Mouse (Mus musculus) thymus, adult 18-20 months (tissue): ENCODE data around the gene Foxred1.

Source experiments
- DNase-seq, 2 experiments: peaks; one replicate each; pipeline ENCODE4 v3.0.0; 2022; ENCODE audit warnings: mixed read lengths in 2 of 2

Gene Foxred1

DNA sequence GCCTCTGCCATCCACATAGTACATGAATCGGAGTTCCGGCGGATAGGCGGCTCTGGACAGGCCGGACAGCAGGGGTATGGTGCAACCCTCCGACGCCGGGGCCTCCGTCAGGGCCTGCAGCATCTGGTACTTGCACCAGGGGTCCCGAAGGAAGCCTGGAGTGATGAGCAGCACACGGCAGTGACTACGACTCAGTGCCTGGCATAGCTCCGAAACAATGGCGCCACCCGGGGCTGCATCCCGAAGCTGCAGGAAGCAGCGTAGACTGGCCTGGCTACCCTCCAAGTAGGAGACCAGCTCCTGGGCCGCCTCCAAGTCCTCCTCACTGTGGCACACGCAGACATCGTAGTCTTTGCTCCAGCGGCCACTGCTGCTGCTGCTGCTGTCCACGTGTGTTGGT is 22.2 kb downstream of the Foxred1 start:
- no peak for DNase-seq

DNA sequence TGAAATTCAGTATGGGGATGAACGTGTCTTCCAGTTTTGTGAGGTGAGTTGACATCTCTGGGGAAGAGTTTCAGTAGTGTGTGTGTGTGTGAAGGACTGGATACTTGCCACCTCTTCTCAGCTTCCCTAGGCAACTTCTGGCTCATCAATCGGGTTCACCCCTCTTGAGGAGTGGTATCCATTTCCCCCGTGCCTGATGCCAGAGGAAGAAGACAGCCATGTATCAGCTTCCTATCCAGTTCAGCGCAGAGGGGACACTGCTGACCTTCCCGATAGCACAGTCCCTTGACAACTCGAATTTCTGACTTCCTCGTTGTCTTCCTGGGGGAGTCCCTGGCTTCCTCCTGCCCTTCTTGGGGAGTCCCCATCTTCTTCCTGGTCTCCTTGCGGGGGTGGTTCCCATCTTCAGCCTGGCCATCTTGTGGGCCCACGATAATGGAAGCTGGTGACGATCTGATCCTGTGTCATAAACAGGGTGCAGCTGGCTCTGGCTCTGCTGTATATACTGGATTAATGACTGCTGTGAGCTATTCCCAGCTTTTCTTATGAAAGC is 23.4 kb downstream of the Foxred1 start:
- DNase-seq, result no peak

DNA sequence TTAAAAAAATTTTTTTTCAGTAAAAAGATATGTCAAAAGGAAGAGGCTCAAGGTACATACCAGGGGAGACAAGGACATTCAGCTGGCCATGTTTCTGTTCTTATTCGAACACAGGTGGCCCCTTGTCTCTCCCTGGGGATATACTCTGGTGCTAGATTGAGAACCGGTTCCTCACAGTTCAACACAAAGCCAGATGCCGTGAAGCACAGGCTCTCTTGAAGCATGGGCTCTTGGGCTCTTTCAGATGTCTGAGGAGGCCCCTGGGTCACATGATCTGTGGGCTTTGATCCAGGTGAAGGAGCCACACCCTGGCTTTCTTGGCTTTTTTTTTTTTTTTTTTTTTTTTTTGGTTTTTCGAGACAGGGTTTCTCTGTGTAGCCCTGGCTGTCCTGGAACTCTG is 24.4 kb downstream of the Foxred1 start:
- DNase-seq, result no peak

DNA sequence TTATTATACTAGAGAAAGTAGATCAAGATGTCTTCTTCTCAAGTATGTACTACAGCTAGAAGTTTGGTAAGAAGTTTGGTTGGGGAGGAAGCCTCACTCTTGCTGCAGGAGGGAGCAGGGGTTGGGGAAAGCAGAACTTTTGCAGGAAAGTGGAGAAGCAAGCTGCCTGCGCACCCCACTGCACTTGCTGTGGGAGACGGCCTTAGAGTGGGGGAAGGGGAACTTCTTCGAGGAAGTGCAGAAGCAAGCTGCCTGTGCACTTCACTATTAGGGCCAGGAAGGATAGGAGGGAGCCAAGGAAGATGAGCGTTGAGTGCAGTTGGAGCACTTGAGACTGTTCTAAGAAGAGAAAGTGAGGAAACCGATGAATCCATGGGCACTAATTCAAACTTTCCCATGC is 27.5 kb downstream of the Foxred1 start:
- no peak for DNase-seq

DNA sequence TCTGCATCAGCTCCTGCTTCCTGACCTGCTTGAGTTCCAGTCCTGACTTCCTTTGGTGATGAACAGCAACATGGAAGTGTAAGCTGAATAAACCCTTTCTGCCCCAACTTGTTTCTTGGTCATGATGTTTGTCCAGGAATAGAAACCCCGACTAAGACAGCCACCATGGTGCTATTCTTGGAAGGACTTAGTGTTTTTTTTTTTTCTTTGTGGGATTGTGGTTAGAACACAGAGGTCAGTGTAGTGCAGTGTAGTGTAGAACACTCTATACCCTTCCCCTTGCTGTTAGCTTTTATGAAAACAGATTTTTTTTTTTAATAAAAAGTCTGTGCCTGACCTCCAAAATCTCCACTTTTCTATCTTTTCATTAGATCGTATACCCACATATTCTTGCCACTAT is 28.0 kb downstream of the Foxred1 start:
- DNase-seq, result no peak

DNA sequence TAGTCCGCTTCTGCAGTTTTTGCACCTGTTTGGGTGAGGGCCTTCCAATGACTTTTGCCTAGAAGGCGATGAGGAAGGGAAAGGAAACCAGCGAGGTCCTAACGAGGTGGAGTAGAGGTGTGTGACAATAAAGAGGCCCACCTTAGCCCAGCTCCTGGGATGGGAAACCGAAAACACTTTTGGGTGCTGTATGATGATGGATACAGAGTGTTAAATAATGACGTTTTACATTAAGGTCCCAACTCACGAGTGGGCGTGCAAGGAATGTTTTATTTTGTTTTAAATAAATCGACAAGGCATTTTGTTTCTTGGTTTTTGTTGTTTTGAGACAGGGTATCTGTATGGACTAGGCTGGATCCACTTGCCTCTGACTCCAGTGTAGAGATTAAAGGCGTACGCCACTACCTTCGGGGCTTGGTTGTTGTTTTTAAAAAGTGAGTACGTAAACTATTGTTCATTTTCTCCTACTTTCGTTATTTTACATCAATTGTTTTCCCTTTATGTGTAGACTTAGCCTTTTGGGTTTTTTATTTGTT is 34.7 kb downstream of the Foxred1 start:
- DNase-seq, result no peak

DNA sequence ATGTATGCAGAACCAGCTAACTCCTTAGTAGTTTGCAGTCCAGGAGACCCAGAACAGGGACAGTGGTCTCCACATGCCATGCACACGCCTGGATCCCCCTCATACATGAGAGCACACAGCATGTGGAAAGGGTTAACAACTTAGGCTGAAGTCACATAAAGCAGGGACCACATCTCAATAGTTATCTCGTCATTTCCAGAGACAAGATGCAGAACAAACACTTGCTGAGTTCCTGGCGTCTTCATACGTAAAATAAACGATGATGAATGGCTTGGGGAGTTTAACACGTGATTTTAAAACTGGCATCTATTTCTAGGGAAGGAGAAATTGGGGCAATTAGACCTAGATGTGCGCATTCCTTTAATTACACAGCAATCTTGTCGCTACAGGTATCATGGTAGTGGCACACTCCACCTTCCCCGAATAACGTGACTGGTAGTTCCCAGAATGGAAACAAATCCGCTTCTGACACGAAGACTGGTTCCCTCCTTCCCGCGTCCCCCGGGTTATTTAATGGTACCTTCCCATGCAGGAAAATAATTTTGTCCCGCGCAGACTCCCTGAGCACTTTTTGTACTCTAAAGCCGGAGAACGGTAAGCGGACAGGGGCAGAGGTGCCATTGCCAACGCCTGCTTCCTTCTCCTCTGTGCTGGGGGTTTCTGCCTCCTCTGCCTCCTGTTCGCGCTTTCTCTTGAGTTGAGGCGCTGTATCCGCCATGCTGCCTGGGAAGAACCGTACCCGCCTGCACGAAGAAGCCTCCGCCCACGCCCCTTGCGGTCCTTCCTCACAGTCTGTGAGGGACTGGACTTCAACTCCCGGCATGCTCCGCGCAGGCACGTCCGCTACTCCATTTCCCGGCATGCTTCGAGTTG is 35.4 kb downstream of the Foxred1 start, which contains the start of gene Dcps:
Gene Dcps, minus strand, starts transcription at position 811 of the 873 bp plus-strand sequence.
- peak; percentile 94 to 95 for DNase-seq

DNA sequence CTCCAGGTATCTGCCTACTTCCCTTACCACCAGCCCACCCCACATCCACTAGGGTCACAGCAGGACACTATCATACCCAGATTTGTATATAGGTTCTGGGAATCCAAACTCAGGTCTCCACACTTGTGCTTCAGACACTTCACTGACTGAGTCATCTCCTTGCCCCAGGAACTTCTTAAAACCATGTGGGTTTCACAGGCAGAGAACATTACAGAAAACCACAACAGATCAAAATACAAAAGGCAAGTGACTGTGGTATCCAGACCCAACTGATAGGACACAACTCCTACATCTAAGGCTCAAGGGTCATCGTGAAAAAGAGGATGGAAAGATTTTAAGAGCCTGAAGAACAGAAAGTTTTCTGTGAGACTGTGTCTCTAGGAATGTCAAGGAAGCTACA is 37.5 kb downstream of the Foxred1 start:
- no peak for DNase-seq

DNA sequence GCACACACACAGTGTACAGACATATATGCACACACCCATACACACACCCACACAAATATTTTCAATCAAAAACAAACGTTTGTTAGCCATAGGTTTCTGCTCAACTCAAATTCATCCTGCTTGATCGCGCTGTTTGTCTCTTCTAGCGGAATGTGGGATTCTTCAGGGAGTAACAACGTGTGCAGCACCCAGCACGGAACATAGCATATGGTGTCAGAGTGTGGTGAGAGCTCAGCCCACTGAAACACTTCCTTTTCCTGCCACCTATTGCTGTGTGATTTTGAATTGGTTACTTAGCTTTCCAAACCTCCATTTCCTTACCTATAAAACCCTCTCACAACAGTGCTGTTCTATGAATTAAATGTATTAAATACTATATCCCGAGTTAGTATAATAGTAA is 40.8 kb downstream of the Foxred1 start:
- DNase-seq, result no peak

DNA sequence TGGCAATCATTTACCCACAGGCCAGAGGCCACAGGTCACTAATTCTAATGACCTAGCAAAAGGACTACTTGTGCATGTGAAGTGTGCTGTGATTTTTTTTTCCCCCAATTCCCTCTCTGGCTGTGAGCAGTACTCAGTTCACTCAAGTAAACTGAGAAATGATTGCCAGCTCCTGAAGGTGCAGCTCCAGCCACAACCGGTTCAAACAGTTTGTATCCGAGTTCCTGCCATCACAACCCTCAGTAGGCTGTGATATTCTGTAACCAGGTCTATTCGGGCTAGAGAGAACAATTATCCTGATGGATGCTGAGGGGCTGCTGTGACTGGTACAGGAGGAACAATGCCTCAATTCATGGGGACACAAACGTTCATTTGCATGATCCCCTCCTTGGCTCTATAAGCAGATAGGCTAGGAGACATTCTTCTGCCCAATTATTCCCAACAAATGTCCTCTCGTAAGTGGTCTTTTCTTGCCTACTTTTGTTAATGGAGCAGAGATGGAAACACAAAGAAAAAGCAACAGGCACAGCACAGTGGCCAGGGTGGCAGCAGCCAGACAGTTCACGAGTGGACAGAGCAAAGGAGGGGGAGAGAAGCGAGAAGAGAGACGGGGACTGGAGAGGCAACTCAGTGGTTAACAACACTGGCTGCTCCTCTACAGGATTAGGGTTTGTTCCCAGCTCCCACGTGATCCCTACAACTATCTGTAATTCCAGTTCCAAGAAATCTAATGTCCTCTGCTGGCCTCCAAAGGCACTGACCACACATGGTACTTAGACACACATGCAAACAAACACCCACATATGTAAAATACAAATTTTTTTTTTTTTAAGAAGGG is 43.8 kb downstream of the Foxred1 start:
- no peak for DNase-seq

DNA sequence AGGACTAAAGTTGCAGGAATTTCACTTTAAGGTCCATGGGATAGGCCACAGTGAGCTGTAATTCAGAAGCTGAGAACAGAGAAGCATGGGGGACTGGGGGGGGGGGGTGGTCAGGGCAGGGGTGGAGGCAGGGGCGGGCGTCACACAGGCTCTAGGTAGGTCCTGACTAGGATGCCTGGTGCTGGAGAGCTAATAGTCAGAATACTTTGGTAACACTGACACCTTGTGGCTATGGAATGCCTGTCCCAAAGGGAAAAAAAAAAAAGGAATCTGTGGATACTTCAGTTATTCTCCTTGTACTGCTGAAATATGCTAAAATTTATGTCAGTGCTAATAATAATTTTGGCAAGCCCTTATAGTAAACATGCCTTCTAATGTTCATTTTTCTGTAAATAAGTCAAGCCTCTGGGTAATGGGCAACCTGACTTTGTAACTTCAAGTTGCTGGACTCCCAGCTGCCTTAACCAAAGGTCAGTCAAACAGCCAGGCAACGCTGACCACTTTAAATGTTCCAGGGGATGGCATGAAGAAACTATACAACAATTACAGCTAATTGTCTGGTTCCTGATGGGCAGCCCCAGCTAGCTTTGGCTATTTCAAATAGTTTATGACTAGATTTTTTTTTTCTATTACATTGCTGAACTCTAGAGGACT is 44.6 kb downstream of the Foxred1 start:
- no peak for DNase-seq

DNA sequence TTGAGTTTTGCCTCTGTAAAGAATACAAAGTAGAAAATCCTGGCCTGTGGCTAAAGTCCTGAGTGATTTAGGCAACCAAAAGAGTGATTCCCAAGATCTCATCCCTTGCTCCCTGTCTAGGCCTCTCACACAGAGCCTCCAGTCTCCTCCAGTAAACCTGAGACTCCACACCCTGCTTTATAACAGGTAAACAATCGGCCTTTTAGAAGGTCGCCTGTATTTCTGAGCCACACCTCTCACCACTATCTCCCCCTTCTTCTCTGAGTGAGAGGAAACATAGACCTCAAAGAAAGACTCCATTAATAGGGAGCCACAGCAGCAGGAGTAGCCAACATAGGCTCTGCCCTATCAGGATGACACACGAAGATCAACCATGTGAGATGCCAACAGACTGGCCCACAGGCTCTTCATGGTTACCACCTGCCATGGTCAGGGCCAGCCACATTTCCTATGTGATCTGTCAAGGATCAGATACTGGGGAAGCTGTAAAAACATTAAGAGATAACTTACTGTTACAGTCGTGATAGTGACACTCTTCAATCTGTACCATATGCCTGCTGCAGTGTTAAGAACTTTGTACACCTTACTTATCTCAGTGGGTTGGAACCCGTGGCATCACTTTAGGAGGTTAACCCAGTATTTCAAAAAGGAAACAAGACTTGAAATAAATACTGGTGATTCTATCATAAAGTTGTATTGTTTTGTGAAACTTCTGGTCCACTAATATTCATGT is 46.5 kb downstream of the Foxred1 start:
- DNase-seq, result no peak

DNA sequence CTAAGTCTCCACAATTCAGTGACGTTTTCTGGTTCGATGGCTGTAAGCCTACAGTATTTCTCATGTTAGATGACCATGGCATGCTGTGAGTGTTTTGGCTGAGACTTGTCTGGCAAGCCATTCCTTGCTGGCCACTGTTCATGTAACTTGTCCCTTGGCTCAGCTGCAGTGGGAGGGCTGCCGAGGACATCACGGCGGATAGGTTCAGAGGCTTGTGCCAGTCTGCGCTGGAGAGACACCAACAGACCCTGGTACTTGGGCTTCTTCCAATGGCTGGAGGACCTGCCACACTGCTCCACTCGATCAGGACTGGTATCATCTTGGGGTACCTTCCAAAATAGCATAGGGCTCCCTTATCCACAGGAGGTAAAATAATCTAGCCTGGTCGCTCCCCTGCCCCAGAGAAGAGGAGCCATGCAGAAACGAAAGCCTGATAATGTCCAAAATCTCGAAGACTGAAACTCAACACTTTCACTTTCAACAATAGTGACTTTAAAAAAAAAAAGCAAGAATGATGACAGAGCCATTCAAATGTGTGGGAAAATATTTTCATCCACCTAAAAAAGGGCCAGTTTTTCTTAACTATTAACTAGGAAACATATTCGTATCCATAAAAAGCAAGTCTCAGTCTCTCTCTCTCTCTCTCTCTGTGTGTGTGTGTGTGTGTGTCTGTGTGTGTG is 47.7 kb downstream of the Foxred1 start:
- DNase-seq, result no peak

DNA sequence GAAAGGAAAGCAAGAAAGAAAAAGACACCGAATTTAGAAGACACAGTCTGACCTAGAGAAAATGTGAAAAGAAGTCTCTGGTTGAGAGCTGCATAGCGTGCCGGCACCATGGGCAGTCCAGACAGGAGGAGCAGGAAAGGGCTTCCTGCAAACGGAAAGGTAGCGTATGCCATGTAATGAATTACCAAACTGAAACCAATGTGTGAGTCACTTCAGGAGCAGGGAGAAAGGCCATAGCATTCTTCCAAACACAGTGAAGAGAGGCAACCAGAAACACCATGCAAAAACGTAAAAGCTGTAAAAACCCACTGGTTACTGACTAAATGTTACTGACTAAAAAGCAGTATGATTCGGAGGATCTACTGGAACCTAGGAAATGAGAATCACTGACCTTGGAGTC is 49.1 kb downstream of the Foxred1 start:
- no peak for DNase-seq

DNA sequence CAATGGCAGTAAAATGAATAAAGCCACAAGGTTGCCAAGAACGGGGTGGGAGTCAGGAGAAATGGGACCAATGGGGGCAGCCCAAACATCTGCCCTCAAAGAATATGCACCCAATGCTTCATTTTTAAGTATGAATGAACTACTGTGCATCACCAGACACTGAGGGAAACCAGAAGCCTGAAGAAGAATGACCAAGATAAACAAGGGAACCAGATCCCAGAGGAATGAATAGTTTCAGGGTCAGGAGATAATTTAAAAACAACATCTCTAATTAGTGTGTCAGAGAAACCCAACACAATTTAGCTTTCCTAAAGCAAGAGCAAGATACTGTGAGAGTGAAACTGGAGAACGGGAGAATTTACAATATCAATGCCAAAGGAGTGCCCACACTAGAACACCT is 50.2 kb downstream of the Foxred1 start:
- no peak for DNase-seq

DNA sequence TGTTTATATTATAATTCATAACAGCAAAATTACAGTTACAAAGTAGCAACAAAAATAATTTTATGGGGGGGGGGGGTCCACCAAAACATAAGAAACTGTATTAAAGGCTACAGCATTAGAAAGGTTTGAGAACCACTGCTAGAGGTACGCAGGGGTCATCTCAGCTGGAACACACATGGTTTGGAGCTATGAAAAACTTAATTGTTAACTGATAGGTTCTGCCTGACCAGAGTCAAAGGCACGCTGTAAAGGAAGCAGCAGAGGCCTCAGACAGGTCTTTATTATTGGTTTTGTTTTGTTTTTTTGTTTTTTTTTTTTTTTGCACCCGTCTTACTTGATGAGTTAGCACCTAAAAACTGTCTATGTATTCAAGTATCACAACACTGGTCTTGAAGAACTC is 52.4 kb downstream of the Foxred1 start:
- DNase-seq, result no peak

DNA sequence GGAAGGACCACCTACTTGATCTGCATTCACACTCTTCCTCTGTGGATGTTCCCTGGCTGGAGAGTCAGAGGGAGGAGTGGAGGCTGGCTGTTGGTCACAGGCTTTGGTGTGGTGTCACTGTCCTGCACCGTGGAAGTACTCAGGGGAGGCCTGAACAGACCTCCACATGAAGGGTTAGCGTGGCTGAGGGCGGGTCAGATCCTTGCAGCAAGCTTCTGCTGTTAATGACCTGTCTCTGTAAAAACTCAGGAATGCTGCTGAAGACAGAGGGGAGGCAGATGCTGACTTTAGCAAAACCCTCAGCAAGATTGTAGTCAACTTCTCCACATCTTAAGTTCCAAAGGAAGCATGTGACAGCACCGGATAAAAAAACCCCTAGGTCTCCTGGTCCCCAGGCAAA is 54.0 kb downstream of the Foxred1 start:
- no peak for DNase-seq

DNA sequence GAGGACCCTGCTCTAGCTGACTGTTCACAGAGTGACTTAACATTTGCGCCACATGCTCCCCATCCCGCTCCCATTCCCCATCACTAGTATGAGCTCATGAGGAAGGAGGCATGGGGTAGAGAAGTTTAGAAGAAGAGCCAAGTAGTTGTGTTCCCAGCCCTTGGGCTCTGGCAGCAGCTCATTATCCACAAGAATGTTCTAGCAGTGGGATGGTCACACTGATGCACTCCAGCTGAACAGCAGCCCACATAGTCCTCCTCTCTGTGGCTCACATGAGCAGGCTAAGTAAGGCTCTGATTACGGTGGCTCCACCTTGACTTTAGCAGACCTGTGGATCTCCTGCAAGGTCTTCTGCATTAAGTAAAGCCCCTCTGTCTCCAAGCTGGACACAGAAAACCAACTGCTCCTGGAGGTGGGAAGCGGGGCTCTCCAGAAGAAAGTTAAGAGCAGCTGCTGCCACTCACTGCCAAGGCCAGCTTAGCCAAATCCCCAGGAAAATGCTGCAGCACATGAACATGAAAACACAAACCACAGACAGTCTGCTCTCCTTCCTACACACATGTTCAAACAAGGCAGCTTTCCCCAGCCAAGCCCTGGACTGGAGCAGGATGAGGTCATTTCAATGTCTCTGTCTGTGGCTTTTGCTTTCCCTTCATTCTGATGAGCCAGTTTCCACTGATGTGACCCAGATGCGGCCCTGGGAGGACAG is 54.7 kb downstream of the Foxred1 start:
- DNase-seq, result no peak
